Mouse (Mus musculus): ENCODE data around the gene Plbd2. TPM values are rescaled to one million over a fixed set of nuclear protein-coding genes. Genes with fewer than 3 reads are reported as not detected.

Plbd2 gene
- polyA plus RNA-seq, 2 experiments = 33.9 to 51.6 TPM

- H3K4me2 ChIP-seq (replicated peaks; ENCODE audit: low read depth, low read length, severe bottlenecking) = no peak within 1 kb of the TSS
- DNase-seq (ENCODE audit: low spot score) (no peak), ATAC-seq (ENCODE audit: low FRiP score, low read depth) (no peak)
- WGBS = 16% methylated on average over 13 of the region's 13 CpGs
- TF ChIP-seq POLR2A (IDR thresholded peaks at IDR 0.05; ENCODE audit: borderline replicate concordance, extremely low read depth, insufficient read depth, insufficient read length) = no peak
- no peaks in the 10 kb centered on the region for H3K27me3 ChIP-seq (ENCODE audit: control insufficient read depth, insufficient read depth, low read length)
- no peak within 1 kb of the TSS for H3K27ac ChIP-seq (replicated peaks; ENCODE audit: low read depth, low read length)
- H3K4me3 ChIP-seq (replicated peaks; ENCODE audit: low read length) = no peak within 1 kb of the TSS
- H3K4me1 ChIP-seq (ENCODE audit: control insufficient read depth, insufficient read depth, low read length) = no peaks in the 10 kb centered on the region
- no peaks in the 10 kb centered on the region for H3K36me3 ChIP-seq (ENCODE audit: control insufficient read depth, insufficient read depth, low read length)
- H3K9ac ChIP-seq (ENCODE audit: low read depth, low read length, severe bottlenecking) = no peak within 1 kb of the TSS
- H3K9me3 ChIP-seq (ENCODE audit: control insufficient read depth, low read length) = no peaks in the 10 kb centered on the region
Observed at GRCm38 (mm10) chr5:120476296-120476695, 27.1 kb downstream of the Plbd2 start, which contains the start of gene Sds. Sds (plus strand) TSS chr5:120476526.

GRCm38 (mm10) chr5:120475861-120476260 is 27.6 kb downstream of the Plbd2 start:
- Histone ChIP-seq H3K4me3 (replicated peaks; ENCODE audit: low read length) (no peak overlapping the region), H3K36me3 (ENCODE audit: control insufficient read depth, insufficient read depth, low read length) (no peaks in the 10 kb centered on the region), H3K4me1 (ENCODE audit: control insufficient read depth, insufficient read depth, low read length) (no peaks in the 10 kb centered on the region), H3K27ac (replicated peaks; ENCODE audit: low read depth, low read length) (no peak overlapping the region), H3K9ac (ENCODE audit: low read depth, low read length, severe bottlenecking) (no peak overlapping the region), H3K4me2 (replicated peaks; ENCODE audit: low read depth, low read length, severe bottlenecking) (no peak overlapping the region), H3K27me3 (ENCODE audit: control insufficient read depth, insufficient read depth, low read length) (no peaks in the 10 kb centered on the region), H3K9me3 (ENCODE audit: control insufficient read depth, low read length) (no peaks in the 10 kb centered on the region)
- TF ChIP-seq POLR2A (IDR thresholded peaks at IDR 0.05; ENCODE audit: borderline replicate concordance, extremely low read depth, insufficient read depth, insufficient read length) = no peak
- no peak for ATAC-seq (ENCODE audit: low FRiP score, low read depth)
- no peak for DNase-seq (ENCODE audit: low spot score)
- WGBS = 65% methylated on average over 8 of the region's 8 CpGs

DNA sequence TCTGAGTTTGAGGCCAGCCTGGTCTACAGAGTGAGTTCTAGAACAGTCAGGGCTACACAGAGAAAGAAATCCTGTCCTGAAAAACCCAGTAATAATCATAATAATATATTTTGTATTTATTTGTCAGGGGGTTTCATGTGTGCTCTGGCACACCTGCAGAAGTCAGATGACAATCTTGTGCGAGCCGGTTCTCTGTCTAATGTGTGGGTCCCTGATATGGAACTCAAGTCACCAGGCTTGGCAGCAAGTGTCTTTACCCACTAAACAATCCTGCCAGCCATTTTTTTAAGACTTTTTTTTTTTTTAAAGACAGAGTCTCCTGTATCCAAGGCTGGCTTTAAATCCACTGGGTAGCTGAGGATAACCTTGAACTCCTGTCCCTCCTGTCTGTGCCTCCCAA is 30.1 kb downstream of the Plbd2 start:
- no peak for TF ChIP-seq POLR2A (IDR thresholded peaks at IDR 0.05; ENCODE audit: borderline replicate concordance, extremely low read depth, insufficient read depth, insufficient read length)
- no peak for DNase-seq (ENCODE audit: low spot score)

GRCm38 (mm10) chr5:120472770-120473169 is 30.7 kb downstream of the Plbd2 start, which contains the start of gene Sdsl:
Sdsl (minus strand) TSS chr5:120472810.
- Histone ChIP-seq H3K4me2 (replicated peaks; ENCODE audit: low read depth, low read length, severe bottlenecking) (no peak within 1 kb of the TSS), H3K9me3 (ENCODE audit: control insufficient read depth, low read length) (no peaks in the 10 kb centered on the region), H3K36me3 (ENCODE audit: control insufficient read depth, insufficient read depth, low read length) (no peaks in the 10 kb centered on the region), H3K27ac (replicated peaks; ENCODE audit: low read depth, low read length) (no peak within 1 kb of the TSS), H3K4me1 (ENCODE audit: control insufficient read depth, insufficient read depth, low read length) (no peaks in the 10 kb centered on the region), H3K27me3 (ENCODE audit: control insufficient read depth, insufficient read depth, low read length) (no peaks in the 10 kb centered on the region), H3K4me3 (replicated peaks; ENCODE audit: low read length) (no peak within 1 kb of the TSS), H3K9ac (ENCODE audit: low read depth, low read length, severe bottlenecking) (no peak within 1 kb of the TSS)
- ATAC-seq (ENCODE audit: low FRiP score, low read depth) (no peak), DNase-seq (ENCODE audit: low spot score) (no peak)
- 71% methylated on average over 8 of the region's 8 CpGs for WGBS
- no peak for TF ChIP-seq POLR2A (IDR thresholded peaks at IDR 0.05; ENCODE audit: borderline replicate concordance, extremely low read depth, insufficient read depth, insufficient read length)

More for the DNA sequence above, 30.1 kb downstream of the Plbd2 start:
- Histone ChIP-seq H3K9me3 (ENCODE audit: control insufficient read depth, low read length) (no peaks in the 10 kb centered on the region), H3K9ac (ENCODE audit: low read depth, low read length, severe bottlenecking) (no peak overlapping the region), H3K4me1 (ENCODE audit: control insufficient read depth, insufficient read depth, low read length) (no peaks in the 10 kb centered on the region), H3K4me2 (replicated peaks; ENCODE audit: low read depth, low read length, severe bottlenecking) (no peak overlapping the region), H3K27ac (replicated peaks; ENCODE audit: low read depth, low read length) (no peak overlapping the region), H3K36me3 (ENCODE audit: control insufficient read depth, insufficient read depth, low read length) (no peaks in the 10 kb centered on the region), H3K27me3 (ENCODE audit: control insufficient read depth, insufficient read depth, low read length) (no peaks in the 10 kb centered on the region), H3K4me3 (replicated peaks; ENCODE audit: low read length) (no peak overlapping the region)
- ATAC-seq (ENCODE audit: low FRiP score, low read depth) = no peak
- 91% methylated on average over 2 of the region's 2 CpGs for WGBS

DNA sequence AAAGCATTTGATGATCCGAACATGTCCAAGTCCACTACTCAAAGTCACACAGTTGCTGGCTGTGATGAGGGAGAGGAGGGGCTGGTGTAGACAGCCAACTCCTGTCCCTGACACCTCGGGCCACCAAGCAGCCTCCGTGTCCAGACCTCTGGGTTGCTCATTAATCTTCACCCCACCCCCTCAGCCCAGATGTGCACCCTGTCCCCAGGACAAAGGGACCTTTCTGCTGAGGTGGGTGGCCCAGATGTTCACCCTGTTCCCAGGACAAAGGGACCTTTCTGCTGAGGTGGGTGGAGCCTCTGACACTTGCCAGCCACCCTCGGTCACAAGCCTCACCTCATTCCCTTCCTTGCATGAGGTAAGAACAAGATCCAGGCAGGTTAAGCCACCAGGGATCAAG is 31.9 kb downstream of the Plbd2 start:
- H3K4me2 ChIP-seq (replicated peaks; ENCODE audit: low read depth, low read length, severe bottlenecking) = no peak overlapping the region
- DNase-seq (ENCODE audit: low spot score) (no peak), ATAC-seq (ENCODE audit: low FRiP score, low read depth) (no peak)
- no peak overlapping the region for H3K4me3 ChIP-seq (replicated peaks; ENCODE audit: low read length)
- 44% methylated on average over 4 of the region's 4 CpGs for WGBS
- H3K27ac ChIP-seq (replicated peaks; ENCODE audit: low read depth, low read length) = no peak overlapping the region
- no peaks in the 10 kb centered on the region for H3K4me1 ChIP-seq (ENCODE audit: control insufficient read depth, insufficient read depth, low read length)
- no peaks in the 10 kb centered on the region for H3K36me3 ChIP-seq (ENCODE audit: control insufficient read depth, insufficient read depth, low read length)
- TF ChIP-seq POLR2A (IDR thresholded peaks at IDR 0.05; ENCODE audit: borderline replicate concordance, extremely low read depth, insufficient read depth, insufficient read length) = no peak
- no peak overlapping the region for H3K9ac ChIP-seq (ENCODE audit: low read depth, low read length, severe bottlenecking)
- no peaks in the 10 kb centered on the region for H3K9me3 ChIP-seq (ENCODE audit: control insufficient read depth, low read length)
- H3K27me3 ChIP-seq (ENCODE audit: control insufficient read depth, insufficient read depth, low read length) = no peaks in the 10 kb centered on the region

- Histone ChIP-seq H3K4me1 (ENCODE audit: control insufficient read depth, insufficient read depth, low read length) (no peaks in the 10 kb centered on the region), H3K9ac (ENCODE audit: low read depth, low read length, severe bottlenecking) (no peak overlapping the region), H3K36me3 (ENCODE audit: control insufficient read depth, insufficient read depth, low read length) (no peaks in the 10 kb centered on the region), H3K4me2 (replicated peaks; ENCODE audit: low read depth, low read length, severe bottlenecking) (no peak overlapping the region), H3K27ac (replicated peaks; ENCODE audit: low read depth, low read length) (no peak overlapping the region), H3K9me3 (ENCODE audit: control insufficient read depth, low read length) (0 out of 2 replicates have a peak, but pooled peaks cover 5% of the 10 kb centered on the region), H3K4me3 (replicated peaks; ENCODE audit: low read length) (no peak overlapping the region), H3K27me3 (ENCODE audit: control insufficient read depth, insufficient read depth, low read length) (no peaks in the 10 kb centered on the region)
- 88% methylated on average over 6 of the region's 6 CpGs for WGBS
- no peak for ATAC-seq (ENCODE audit: low FRiP score, low read depth)
- TF ChIP-seq POLR2A (IDR thresholded peaks at IDR 0.05; ENCODE audit: borderline replicate concordance, extremely low read depth, insufficient read depth, insufficient read length) = no peak
- DNase-seq (ENCODE audit: low spot score) = no peak
Observed at GRCm38 (mm10) chr5:120468830-120469229, 34.6 kb downstream of the Plbd2 start.
